Mouse (Mus musculus): ENCODE results near the gene Hap1.
"Not testable (repeated sequence)": the region's sequence is repeated elsewhere in the genome, so short reads cannot be mapped to it uniquely, and the experiment has no call there.

Hap1 gene

DNA sequence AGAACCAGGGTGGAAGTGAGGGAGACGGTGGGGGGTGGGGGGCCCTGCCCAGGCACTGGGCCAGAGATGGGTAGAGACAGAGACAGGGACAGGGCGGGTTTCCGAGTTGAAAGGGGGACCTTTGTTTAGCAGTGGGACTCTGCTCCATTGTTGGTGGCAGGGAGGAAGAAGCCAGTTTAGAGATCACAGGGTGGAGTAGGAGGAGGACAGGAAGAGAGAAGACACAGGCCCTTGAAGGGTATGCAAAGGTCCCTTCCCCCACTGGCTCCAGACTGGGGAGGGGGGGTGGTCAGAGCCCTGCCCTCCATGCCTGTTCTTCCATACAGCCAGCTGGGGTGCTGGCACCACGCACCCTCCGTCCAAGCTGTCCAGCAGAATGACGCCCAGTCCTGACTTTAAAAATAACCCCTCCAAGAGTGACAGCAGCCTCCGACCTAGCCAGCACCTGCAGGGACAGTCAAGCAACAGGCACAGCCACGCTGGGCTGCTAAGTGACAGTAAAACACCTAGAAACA is 34.1 kb upstream of the Hap1 start:
- peak; percentile 50 to 67 for DNase-seq

DNA sequence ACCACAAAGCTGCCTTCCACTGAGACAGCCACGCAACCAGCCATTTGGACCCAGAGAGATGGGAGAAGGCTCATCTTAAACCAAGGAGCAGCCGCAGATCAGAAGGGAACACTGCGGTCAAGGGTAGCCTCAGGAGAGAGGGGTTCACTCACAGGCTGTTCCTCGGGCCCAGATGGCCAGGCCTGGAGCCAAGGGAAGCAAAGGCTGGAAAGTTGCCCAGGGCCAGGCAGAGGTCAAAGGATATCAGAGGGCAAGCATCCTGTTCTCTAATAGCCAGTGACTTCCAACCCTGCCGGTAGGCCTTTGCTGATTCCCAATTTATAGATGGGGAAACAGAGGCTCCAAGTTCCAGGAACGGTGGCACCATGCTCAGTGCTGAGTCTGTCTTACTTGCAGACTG is 32.7 kb upstream of the Hap1 start:
- DNase-seq: peak; percentile 75 to 83

GRCm38 (mm10) chr11:100387589-100388375 is 31.9 kb upstream of the Hap1 start:
- DNase-seq: peak; percentile 78 to 86

DNA sequence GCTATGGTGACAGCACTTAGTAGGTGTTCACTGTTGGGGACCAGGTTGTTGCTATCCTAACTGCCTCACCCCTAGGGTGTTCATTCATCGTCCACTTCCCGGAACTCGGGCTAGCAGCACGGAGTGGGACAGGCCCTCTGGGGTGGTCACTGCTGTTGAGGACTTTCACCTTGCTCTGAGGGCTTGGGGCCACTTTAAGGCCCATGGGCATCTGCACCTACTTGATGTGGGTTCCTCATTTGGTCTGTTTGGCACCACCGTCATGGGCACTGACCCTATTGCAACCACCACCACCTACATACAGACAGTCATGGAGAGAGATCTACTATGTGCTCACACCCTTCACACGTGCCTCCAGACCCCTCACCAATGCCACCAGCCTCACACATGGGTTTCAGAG is 31.2 kb upstream of the Hap1 start:
- no peak for DNase-seq

DNA sequence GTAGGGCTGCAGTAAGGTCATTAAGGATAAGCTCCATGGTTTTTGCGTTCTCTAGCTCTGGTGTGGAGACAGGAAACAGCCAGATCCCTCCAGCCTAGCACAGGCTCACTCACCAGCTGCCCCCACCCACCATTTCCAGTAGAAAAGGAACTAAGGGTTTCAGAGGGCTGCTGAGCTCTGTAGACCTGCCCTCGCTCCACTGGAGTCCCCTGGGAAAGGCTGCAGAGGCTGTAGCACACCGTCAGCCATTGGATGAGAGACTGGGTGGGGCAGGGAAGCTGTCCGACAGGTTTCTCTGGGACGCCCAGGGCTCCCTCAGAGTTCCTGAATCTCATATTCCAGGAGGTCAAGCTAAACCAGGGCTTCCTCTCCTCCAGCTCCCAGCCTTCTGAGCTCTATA is 30.7 kb upstream of the Hap1 start:
- peak; percentile 59 to 73 for DNase-seq

- DNase-seq: no peak
Measured at GRCm38 (mm10) chr11:100385016-100385415, 29.1 kb upstream of the Hap1 start.

DNA sequence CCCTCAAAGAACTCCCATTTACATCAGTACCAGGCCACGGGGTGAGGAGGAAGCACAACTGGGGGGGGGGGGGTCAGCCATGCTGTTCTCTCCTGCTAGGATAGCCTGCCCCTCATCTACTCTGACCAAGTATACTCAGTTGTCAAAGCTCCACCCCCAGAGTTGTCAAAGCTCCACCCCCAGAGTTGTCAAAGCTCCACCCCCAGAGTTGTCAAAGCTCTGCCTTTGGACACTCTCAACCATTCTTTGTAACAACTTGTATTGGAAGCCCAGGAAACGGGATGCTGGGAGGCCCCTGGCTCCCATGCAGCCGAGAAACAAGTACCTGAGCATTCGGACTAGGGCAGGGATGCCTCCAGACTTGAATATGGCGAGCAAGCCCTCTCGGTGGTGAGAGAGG is 26.8 kb upstream of the Hap1 start:
- no peak for DNase-seq

DNA sequence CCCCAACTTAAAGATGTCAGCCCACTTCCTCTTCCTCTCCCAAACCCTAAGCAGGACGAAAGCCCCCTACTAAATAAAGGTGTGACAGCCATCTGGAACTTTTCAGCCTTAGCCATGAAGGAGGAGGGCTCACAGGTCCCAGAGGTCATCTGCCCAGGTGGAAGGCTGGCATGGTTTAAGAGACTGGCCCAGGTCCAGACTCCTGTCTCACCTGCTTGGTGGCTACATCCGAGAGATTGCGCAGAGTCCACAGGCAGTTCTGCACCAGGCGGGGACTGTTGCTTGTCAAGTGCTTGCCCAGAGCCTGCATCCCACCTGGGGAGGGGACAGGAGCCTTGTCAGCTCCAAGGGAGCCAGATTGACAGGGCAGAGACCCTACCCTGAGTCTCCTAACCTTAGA is 23.4 kb upstream of the Hap1 start:
- no peak for DNase-seq

DNA sequence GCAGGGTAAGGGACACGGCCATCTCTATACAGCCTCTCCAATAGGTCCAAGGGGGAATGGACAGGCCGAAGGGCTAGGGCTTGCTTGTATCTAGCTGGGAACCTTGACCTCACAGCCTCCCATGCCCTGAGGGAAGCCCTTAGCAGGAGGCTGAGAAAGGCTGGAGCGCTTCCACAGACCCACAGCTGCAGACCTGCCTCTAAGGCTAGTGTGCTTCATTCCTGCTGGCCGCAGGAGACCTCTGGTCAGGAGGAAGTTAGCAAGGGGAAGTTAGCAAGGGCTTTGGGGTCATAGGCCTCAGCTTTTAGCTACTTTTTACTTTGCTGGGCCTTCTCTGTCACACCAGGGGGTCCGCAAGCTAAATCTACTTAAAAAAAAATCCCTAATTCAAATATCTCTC is 22.5 kb upstream of the Hap1 start:
- DNase-seq: no peak

DNA sequence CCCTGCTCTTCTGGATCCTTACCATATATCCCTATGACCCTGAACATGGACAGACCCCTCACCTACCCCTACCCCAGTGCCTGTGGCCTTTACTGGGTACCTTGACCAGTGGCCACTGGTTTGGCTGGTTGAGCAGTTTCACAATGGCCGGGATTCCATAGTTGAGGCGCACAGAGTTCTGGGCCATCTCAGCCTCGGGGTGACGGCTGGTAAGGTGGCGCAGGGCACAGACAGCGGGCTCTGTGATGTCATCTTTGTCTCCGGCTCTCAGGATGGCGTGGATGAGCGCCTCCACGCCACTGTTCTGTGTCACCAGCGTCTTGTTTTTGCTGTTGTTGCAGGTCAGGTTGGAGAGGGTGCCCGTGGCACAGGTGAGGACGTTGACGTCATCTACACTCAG is 22.1 kb upstream of the Hap1 start:
- no peak for DNase-seq

DNA sequence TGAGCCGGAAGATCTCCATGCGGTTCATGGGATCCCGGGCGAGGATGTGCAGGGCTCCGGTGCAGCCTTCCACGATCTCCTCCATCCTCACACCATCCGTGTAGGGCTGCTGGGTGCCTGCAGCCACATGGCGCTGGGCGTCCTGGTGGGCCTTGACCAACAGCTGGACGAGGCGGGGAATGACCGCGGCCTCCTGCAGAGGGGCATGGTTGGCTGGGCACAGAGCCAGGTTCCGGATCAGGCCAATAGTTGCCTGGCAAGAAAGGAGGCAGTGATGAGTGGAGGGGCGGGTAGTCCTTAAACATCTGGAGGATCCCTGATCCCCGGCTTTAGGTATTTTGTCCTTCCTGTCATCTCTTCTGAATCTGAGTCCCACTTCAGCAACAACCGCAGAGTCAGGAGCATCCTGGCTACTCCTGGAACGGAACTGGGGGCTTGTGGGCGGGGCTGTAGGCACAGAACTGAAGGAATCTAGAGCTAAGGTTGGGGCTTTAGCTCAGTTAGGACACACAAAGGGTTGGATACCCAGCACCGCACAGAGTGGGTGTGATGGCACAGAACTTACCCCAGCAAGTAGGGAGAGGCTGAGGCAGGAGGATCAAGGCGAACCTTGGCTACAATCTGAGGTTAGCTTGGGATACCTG is 20.9 kb upstream of the Hap1 start:
- peak in 1 of 2 experiments; percentile 48 for DNase-seq

GRCm38 (mm10) chr11:100376005-100376404 is 20.1 kb upstream of the Hap1 start:
- no peak for DNase-seq

GRCm38 (mm10) chr11:100375127-100375526 is 19.2 kb upstream of the Hap1 start:
- no peak for DNase-seq

DNA sequence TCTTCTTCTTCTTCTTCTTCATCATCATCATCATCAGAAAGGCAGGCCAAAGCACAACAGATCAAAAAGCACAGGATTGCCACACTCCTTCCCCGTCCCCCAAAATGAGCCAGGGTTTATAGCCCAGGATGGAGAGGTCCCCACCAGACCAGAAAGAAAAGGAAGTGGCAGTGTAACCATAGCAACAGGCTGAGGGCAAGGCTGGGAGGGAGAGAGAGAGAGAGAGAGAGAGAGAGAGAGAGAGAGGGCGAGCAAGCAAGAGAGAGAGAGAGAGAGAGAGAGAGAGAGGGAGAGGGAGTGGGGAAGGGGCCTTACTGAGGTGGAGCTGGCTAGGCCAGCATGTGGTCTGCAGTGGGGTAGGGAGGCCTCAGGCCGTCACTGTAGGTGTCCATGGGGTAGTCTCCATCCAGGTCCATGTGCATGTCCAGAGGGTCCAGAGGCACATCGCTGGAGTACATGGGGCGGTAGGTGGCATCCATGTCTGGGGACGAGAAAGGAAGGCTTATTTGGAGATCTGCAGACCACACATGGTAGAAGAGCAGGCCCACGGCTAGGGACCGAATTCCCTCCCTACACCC is 16.1 kb upstream of the Hap1 start:
- no peak for DNase-seq

DNA sequence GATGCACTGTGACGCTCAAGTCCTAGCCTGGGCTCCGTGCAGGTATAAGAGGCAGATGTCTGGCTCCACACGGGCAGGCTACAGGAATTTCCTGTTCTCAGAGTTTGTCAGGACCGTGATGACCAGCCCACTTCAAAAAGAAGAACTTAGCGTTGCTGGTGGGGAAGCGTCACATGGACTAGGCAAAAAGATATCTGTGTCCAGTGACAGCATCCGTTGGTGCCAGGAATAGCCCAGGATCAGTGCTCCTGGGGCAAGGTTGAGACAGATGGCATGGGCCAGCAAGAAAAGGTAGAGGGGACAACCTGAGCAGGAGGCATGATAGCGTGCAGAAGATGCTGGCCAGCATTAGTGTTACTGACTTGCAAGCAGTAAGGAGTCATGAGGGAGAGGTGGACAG is 13.9 kb upstream of the Hap1 start:
- DNase-seq: no peak

GRCm38 (mm10) chr11:100369145-100369544 is 13.2 kb upstream of the Hap1 start:
- DNase-seq: no peak

DNA sequence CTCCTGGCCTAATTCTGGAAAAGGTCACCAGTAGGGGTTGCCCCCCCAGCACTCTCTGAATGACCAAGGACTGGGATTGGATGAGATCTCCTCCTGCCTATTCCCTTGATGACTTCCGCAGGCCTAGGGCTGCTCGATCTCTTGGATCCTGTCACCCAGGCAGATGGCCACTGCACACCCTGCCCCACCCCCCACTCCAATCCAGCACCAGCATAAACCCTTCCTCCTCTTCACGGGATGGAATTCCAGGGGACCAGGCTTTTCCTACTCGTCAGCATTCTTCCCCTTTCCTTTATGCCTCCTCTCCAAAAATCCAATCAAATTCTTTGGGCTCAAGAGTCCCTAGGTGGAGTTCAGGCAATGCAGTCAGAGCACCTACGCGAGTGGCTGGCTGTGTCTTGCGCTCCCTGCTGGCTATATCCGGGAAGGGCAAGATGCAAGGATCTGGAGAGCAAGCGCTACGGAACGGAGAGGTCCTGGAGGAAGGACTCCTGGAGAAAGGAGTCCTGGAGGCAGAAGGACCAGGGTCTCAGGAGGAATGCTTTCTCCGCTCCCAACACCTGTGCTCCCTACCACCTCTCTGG is 7.1 kb upstream of the Hap1 start:
- DNase-seq: peak; percentile 87 to 89

DNA sequence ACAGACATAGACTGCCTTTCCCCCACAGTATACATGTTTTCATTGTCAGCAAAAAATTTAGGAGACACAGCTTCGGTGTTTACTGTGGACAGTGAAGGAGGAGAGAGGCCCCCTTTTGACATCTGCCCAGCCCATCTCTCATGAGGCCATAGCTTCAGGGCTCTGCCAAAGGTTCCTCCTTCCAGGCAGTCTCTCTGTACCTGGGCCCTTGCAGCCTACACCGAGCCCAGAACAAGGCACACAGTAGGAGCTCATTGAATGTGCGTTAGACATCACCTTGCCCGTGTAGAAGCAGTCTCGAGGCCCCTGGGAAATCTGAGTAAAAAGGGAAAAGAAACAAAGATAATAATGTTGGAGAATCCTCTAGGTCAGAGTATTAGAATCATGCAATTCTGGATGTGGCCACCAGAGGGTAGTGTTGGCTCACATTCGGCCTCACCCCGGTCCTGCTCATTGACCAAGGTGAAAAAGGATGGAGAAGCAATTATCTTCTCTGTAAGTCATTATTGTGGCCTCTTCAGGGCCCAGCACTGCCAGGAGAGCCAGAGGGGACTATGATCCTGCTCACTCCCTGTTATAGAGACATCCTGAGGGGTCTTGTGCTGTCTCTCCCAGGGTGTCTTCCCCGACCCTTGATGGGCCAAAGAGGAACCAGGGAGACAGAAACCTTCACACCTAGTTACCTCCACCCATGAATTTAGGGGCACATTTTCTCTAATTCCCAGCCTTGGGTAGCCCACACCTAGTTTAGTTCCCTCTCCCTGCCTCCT is 6.5 kb upstream of the Hap1 start:
- DNase-seq: peak; percentile 84 to 85

DNA sequence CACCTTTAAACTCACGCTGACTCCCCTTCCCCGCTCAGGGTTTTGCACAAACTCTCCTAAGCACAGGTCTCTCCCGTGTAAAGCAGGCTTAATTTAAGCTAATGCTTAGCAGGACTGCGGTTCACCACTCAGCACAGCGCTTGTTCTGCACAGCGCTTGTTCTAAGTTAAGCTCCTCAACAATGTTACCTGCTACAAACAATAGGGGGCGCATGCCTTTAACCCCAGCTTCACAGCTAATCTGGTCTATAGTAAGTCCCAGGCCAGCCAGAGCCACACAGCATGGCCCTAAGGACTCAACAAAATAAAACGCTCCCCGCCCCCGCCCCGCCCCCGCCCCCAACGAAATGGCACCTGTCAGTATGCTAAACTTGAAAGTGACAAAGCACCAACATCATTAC is 5.1 kb upstream of the Hap1 start:
- DNase-seq: not testable (repeated sequence)

GRCm38 (mm10) chr11:100360175-100360574 is 4.2 kb upstream of the Hap1 start:
- no peak for DNase-seq

DNA sequence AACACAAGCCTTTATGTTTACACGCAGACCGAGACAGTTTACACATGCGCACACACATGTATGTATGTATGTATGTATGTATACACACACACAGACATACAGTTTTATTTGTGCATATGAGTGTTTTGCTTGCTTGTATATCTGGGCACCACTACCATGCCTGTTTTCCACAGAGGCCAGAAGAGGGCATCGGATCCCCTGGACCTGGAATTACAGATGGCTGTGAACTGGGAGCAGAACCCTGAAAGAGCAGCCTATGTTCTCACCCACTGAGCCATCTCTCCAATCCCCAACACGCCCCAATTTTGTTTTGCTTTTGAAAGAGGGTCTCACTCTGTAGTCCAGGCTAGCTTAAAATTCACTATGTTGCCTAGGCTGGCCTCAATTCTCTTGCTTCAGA is 1.5 kb upstream of the Hap1 start:
- peak in 1 of 2 experiments; percentile 24 for DNase-seq

DNA sequence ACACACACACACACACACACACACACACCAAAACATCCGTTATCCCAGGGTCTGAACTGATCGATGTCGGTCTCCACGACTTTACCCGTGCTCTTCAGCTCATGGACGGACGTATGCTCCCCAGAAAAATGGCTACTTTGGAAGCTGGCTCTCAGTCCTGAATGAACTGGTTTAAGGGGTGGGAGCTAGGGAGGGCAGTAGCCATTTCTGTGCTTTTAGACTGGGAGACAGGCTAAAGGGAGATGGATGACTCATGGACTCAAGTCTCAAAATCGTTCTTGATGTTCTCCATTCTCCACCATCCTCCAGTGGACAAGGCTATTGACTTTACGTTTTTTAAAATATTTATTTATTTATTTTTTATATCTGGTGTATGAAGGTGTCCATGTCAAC is 887 bp upstream of the Hap1 start:
- no peak for DNase-seq

All from kidney, postnatal 4 days (tissue).